8 mouse cellular contexts compared by ENCODE assay signal in the genomic region with DNA sequence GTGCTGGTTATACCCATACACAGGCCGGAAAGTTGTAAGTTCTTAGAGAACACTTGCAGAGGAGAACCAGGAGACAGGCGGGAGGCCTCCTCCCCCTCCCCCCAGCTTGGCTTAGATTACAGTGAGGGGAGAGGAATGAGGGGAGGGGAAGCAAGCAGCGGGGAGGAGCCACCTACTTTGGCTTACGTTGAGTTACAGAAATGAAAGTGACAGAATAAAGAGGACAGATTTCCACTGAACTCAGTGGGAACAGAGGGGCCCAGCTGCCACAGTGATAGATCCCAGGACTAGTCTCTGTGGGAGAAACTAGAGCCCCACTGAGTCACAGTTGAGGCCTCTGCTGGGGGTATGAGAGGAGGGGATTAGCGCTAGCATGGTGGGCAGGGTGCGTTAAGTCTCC.
A peak's percentile ranks its signal among the peaks of the same experiment; 100 is the strongest.
DNase-seq lines count a peak whose midpoint lies in the region; ATAC-seq and TF ChIP-seq lines count a peak whose summit lies in the region.

No protein-coding gene starts in this region.

- H3K36me3 ChIP-seq in forebrain, embryonic 13.5 days (ENCODE audit: poor library complexity, severe bottlenecking): no peaks in the 10 kb centered on the region
- H3K36me3 ChIP-seq in forebrain, postnatal 0 days (ENCODE audit: insufficient read depth): no peaks in the 10 kb centered on the region
- H3K36me3 ChIP-seq in lung, embryonic 15.5 days: no peaks in the 10 kb centered on the region
- H3K36me3 ChIP-seq in limb, embryonic 13.5 days: no peaks in the 10 kb centered on the region
- H3K36me3 ChIP-seq in stomach, embryonic 14.5 days (ENCODE audit: control insufficient read depth, insufficient read depth, low read length): no peaks in the 10 kb centered on the region

- no peak overlapping the region for H3K27ac ChIP-seq in forebrain, embryonic 13.5 days
- no peak overlapping the region for H3K27ac ChIP-seq in forebrain, postnatal 0 days (ENCODE audit: low read depth, low read length)
- no peak overlapping the region for H3K27ac ChIP-seq in lung, embryonic 15.5 days
- no peak overlapping the region for H3K27ac ChIP-seq in limb, embryonic 13.5 days
- H3K27ac ChIP-seq in stomach, embryonic 14.5 days (ENCODE audit: low read length): peak overlapping the region; percentile 62; the same call in 1 of the 2 replicates

- peaks cover 6% of the 10 kb centered on the region for H3K4me1 ChIP-seq in forebrain, embryonic 13.5 days
- no peaks in the 10 kb centered on the region for H3K4me1 ChIP-seq in forebrain, postnatal 0 days (ENCODE audit: insufficient read depth)
- H3K4me1 ChIP-seq in lung, embryonic 15.5 days: peaks cover 11% of the 10 kb centered on the region
- peaks cover 17% of the 10 kb centered on the region for H3K4me1 ChIP-seq in limb, embryonic 13.5 days
- H3K4me1 ChIP-seq in stomach, embryonic 14.5 days (ENCODE audit: control insufficient read depth, insufficient read depth, low read length): peaks cover 14% of the 10 kb centered on the region; the same call in 1 of the 2 replicates

- no peak overlapping the region for H3K9ac ChIP-seq in forebrain, embryonic 13.5 days
- H3K9ac ChIP-seq in forebrain, postnatal 0 days: no peak overlapping the region
- no peak overlapping the region for H3K9ac ChIP-seq in lung, embryonic 15.5 days
- no peak overlapping the region for H3K9ac ChIP-seq in limb, embryonic 13.5 days
- H3K9ac ChIP-seq in stomach, embryonic 14.5 days (replicated peaks; ENCODE audit: low read depth, low read length): no peak overlapping the region

- H3K9me3 ChIP-seq in forebrain, embryonic 13.5 days (replicated peaks): no peaks in the 10 kb centered on the region
- no peaks in the 10 kb centered on the region for H3K9me3 ChIP-seq in forebrain, postnatal 0 days (ENCODE audit: low read length)
- no peaks in the 10 kb centered on the region for H3K9me3 ChIP-seq in lung, embryonic 15.5 days
- no peaks in the 10 kb centered on the region for H3K9me3 ChIP-seq in limb, embryonic 13.5 days
- H3K9me3 ChIP-seq in stomach, embryonic 14.5 days (ENCODE audit: control insufficient read depth, low read depth, low read length): no peaks in the 10 kb centered on the region

- TF ChIP-seq CTCF in forebrain, postnatal 0 days (IDR thresholded peaks at IDR 0.05; ENCODE audit: low read depth): no peak

- DNase-seq in forebrain, postnatal 0 days: no peak
- DNase-seq in lung, postnatal 25 days (ENCODE audit: low spot score): no peak
- DNase-seq in gastrocnemius, postnatal 25 days: no peak

- WGBS in forebrain, embryonic 13.5 days: 10% methylated on average over 6 of the region's 6 CpGs
- WGBS in forebrain, postnatal 0 days: 19% methylated on average over 6 of the region's 6 CpGs
- WGBS in lung, embryonic 15.5 days: 3% methylated on average over 6 of the region's 6 CpGs
- WGBS in limb, embryonic 13.5 days: 5% methylated on average over 6 of the region's 6 CpGs
- 7% methylated on average over 6 of the region's 6 CpGs for WGBS in stomach, embryonic 14.5 days

- H3K27me3 ChIP-seq in forebrain, embryonic 13.5 days: no peaks in the 10 kb centered on the region
- H3K27me3 ChIP-seq in forebrain, postnatal 0 days (ENCODE audit: insufficient read depth, low read length): no peaks in the 10 kb centered on the region
- H3K27me3 ChIP-seq in lung, embryonic 15.5 days: no peaks in the 10 kb centered on the region
- H3K27me3 ChIP-seq in limb, embryonic 13.5 days: no peaks in the 10 kb centered on the region
- no peaks in the 10 kb centered on the region for H3K27me3 ChIP-seq in stomach, embryonic 14.5 days (ENCODE audit: control insufficient read depth, insufficient read depth, low read length)

- 0 out of 2 replicates have a peak overlapping the region, but pooled peaks have one; percentile 15 for H3K4me2 ChIP-seq in forebrain, embryonic 13.5 days
- H3K4me2 ChIP-seq in forebrain, postnatal 0 days (ENCODE audit: low read depth): no peak overlapping the region
- peak overlapping the region; percentile 46 for H3K4me2 ChIP-seq in lung, embryonic 15.5 days
- peak overlapping the region; percentile 53 for H3K4me2 ChIP-seq in limb, embryonic 13.5 days (replicated peaks)
- peak overlapping the region; percentile 31; the same call in 1 of the 2 replicates for H3K4me2 ChIP-seq in stomach, embryonic 14.5 days (replicated peaks; ENCODE audit: low read depth, low read length)

- no peak overlapping the region for H3K4me3 ChIP-seq in forebrain, embryonic 13.5 days
- no peak overlapping the region for H3K4me3 ChIP-seq in forebrain, postnatal 0 days (ENCODE audit: low read depth, low read length)
- H3K4me3 ChIP-seq in lung, embryonic 15.5 days: 0 out of 2 replicates have a peak overlapping the region, but pooled peaks have one; percentile 11
- H3K4me3 ChIP-seq in limb, embryonic 13.5 days: peak overlapping the region; percentile 12; the same call in 1 of the 2 replicates
- H3K4me3 ChIP-seq in stomach, embryonic 14.5 days (ENCODE audit: low read depth, low read length): no peak overlapping the region

- ATAC-seq in forebrain, embryonic 13.5 days: 0 out of 2 replicates have a peak, but pooled peaks have one; percentile 41
- no peak; the same call in 1 of the 2 replicates for ATAC-seq in forebrain, postnatal 0 days
- peak; percentile 83 for ATAC-seq in lung, embryonic 15.5 days (ENCODE audit: borderline replicate concordance, extremely low read depth, low FRiP score, low TSS enrichment)
- ATAC-seq in limb, embryonic 13.5 days (ENCODE audit: low FRiP score, low read depth): peak; percentile 67
- peak; percentile 78 for ATAC-seq in stomach, embryonic 14.5 days (ENCODE audit: insufficient number of reproducible peaks, insufficient read depth, low FRiP score, low read depth)
- ATAC-seq in inflammation-experienced regulatory T-cells, adult 6 months: no peak

Comparison
In these comparisons a context has a peak if more than half of its experiments do, and no peak if none do; other contexts are left out.
1. ATAC-seq: peak in forebrain, embryonic 13.5 days (single experiment), lung, embryonic 15.5 days (single experiment), limb, embryonic 13.5 days (single experiment) and stomach, embryonic 14.5 days (single experiment); none in forebrain, postnatal 0 days (single experiment) and inflammation-experienced regulatory T-cells, adult 6 months (single experiment).
2. H3K4me3 ChIP-seq: peak in lung, embryonic 15.5 days (single experiment) and limb, embryonic 13.5 days (single experiment); none in forebrain, embryonic 13.5 days (single experiment), forebrain, postnatal 0 days (single experiment) and stomach, embryonic 14.5 days (single experiment).